Mouse (Mus musculus) inflammation-experienced regulatory T-cells (primary cell): ENCODE data around the gene Ap1s3. TPM values are rescaled to one million over a fixed set of nuclear protein-coding genes. Genes with fewer than 3 reads are reported as not detected.

ENCODE experiments used
- polyA plus RNA-seq, 2 experiments: library from polyadenylated mRNA; unstranded; fragments of 100-300 nt; shearing (Covaris generic); gene quantifications; one replicate each; pipeline ENCODE4 v1.2.1; 2017

Gene Ap1s3
- polyA plus RNA-seq = 1 to 10 TPM; 1.1 to 1.7 TPM

DNA sequence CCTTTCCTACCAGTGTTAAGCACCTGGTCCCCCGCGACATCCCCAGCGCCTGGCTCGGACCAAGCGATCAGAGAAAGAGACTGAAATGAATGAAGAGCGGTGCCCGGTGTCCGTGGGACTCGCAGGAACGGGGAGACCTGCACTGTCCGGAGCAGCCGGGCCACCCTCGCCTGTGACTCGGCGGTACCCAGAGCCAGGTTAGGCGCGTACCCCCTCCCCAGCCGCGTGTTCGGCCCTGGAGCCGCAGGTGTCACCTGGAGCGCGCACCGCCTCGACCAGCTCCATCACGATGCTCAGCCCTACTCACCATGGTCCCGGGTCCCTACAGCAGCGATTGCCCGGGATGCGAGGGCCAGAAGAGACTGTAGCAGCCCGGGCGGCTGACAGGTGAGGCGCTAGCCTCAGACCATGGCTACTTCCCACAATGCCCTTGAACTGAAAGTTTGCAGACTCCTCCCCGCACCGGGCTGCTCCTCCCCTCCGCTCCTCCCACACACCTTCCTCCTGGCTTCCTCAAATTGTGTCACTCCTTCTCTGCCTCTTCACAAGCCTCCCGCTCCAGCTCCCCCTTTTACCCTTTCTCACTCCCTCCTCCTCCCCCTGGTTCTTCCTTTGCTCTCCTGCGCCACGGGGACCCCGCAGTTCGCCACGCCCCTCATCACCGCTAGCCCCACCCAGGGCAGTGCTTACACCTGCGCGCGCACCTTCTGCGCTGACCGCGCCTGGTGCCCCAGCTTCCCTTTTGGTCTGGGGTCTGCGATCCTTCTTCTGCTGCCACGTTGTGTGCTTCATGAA lies at the start of gene Ap1s3:
Gene Ap1s3, minus strand, starts transcription at position 430 of the 795 bp plus-strand sequence.

Other genes starting within 250 kb of the Ap1s3 start
- gene Scg2, start 231.9 kb downstream of the Ap1s3 start, polyA plus RNA-seq = not detected
- 10 to 100 TPM; 33.6 to 47.8 TPM for gene Mrpl44, start 104.0 kb upstream of the Ap1s3 start, polyA plus RNA-seq
- 10 to 100 TPM; 20.5 to 24.2 TPM for gene Wdfy1, start 104.2 kb upstream of the Ap1s3 start, polyA plus RNA-seq
- gene Serpine2, start 189.2 kb upstream of the Ap1s3 start, polyA plus RNA-seq = 1 to 10 TPM; 2.1 to 3.7 TPM